Mouse (Mus musculus) kidney, adult 2 months (tissue): Measurements from ENCODE around the gene Tmem192. TPM values are rescaled to one million over a fixed set of nuclear protein-coding genes. Genes with fewer than 3 reads are reported as not detected.
"Not testable (repeated sequence)": the region's sequence is repeated elsewhere in the genome, so short reads cannot be mapped to it uniquely, and the experiment has no call there.

Experiments used
- DNase-seq: peaks from one replicate; pipeline ENCODE4 v3.0.0; 2021
- H3K27ac ChIP-seq: fragments of 200-500 bp; 2 replicates; pipeline ENCODE4 v1.5.1; 2012; ENCODE audit warnings: low read depth, low read length, control low read depth, inconsistent platforms; ENCODE audit not compliant: insufficient read depth
- H3K27me3 ChIP-seq: fragments of 200-500 bp; replicated peaks from 2 replicates; pipeline ENCODE4 v1.6.1; 2012; ENCODE audit warnings: mild to moderate bottlenecking, moderate library complexity, low read length, inconsistent platforms; ENCODE audit not compliant: control insufficient read depth, insufficient read depth
- H3K36me3 ChIP-seq: fragments of 200-500 bp; 2 replicates; pipeline ENCODE4 v1.6.1; 2012; ENCODE audit warnings: mild to moderate bottlenecking, moderate library complexity, low read length, inconsistent platforms; ENCODE audit not compliant: control insufficient read depth, insufficient read depth
- H3K4me1 ChIP-seq: fragments of 200-500 bp; 2 replicates; pipeline ENCODE4 v1.6.1; 2011; ENCODE audit warnings: low read length; ENCODE audit not compliant: control insufficient read depth, insufficient read depth
- H3K4me3 ChIP-seq: fragments of 200-500 bp; 2 replicates; pipeline ENCODE4 v1.5.1; 2011; ENCODE audit warnings: mild to moderate bottlenecking, low read depth, low read length, control low read depth; ENCODE audit not compliant: insufficient read depth
- CTCF ChIP-seq: fragments of 200-500 bp; conservative IDR thresholded peaks from 2 replicates; pipeline ENCODE4 v1.5.1; 2011; ENCODE audit warnings: low read depth, mild to moderate bottlenecking, control low read depth, low read length, moderate library complexity, mixed read lengths; ENCODE audit not compliant: insufficient read depth, insufficient read length
- POLR2A ChIP-seq: fragments of 200-500 bp; IDR thresholded peaks from one replicate; pipeline ENCODE4 v1.6.1; 2011; ENCODE audit warnings: low read depth, low read length, control low read depth
- WGBS: fragments of 180-500 bp; shearing (Covaris S2); methylation state at CpG from one replicate; pipeline ENCODE4 v1.1.7; 2018; 5-methylcytosine and 5-hydroxymethylcytosine counted together
- polyA plus RNA-seq: library from polyadenylated mRNA; depleted of rRNA; stranded (reverse); fragments of >200 nt; gene quantifications from 2 replicates; pipeline ENCODE4 v1.2.3, GENCODE M21; 2012; rRNA removed

Tmem192 gene
- polyA plus RNA-seq, 1 experiment: 82.6 TPM

GRCm38 (mm10) chr8:64962836-64963235 lies 15.9 kb downstream of the Tmem192 start:
- no peak overlapping the region for H3K4me3 ChIP-seq
- TF ChIP-seq CTCF (no peak), POLR2A (no peak)
- DNase-seq: no peak
- H3K27me3 ChIP-seq: no peaks in the 10 kb centered on the region
- H3K36me3 ChIP-seq: peaks cover 7% of the 10 kb centered on the region
- no peaks in the 10 kb centered on the region for H3K4me1 ChIP-seq
- no peak overlapping the region for H3K27ac ChIP-seq

DNA sequence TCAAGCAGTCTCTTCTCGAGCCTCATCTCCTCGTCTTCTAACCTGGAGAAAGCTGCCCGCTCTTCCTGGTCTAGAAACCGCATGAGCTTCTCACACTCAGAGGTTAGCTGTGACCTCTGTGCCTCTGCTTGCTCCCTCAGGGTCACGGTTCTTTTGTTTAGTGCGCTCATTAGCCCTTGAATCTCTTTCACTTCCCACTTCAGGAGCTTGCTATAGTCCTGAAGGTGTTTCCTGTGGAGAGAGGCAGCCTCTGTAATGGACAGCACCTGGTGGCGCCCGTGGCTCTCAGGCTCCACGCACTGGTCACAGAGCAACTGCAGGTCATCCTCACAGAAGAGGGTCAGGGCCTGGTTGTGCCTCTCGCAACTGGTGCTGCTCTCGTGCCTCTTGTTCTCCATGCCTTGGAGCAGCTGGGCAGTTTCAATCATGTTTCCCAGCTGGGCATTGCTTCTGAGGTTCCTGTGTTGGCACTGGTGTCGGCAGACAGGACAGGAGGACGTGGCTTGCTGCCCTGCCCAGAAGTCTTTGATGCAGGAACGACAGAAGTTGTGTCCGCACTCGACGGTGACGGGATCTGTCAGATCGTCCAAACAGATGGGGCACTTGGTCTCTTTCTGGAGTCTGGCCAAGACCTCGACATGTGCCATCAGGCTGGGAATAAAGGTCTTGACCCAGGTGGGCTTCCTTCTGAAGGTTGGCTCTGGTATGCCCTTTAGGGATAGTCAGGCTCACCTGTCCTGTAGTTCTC lies 36.3 kb downstream of the Tmem192 start:
- 74% methylated on average over 20 of the region's 20 CpGs for whole genome bisulfite sequencing
- no peaks in the 10 kb centered on the region for H3K4me1 ChIP-seq
- DNase-seq: no peak
- H3K36me3 ChIP-seq: no peaks in the 10 kb centered on the region
- no peak overlapping the region for H3K27ac ChIP-seq
- TF ChIP-seq POLR2A: no peak
- no peak for TF ChIP-seq CTCF
- H3K27me3 ChIP-seq: no peaks in the 10 kb centered on the region
- no peak overlapping the region for H3K4me3 ChIP-seq

DNA sequence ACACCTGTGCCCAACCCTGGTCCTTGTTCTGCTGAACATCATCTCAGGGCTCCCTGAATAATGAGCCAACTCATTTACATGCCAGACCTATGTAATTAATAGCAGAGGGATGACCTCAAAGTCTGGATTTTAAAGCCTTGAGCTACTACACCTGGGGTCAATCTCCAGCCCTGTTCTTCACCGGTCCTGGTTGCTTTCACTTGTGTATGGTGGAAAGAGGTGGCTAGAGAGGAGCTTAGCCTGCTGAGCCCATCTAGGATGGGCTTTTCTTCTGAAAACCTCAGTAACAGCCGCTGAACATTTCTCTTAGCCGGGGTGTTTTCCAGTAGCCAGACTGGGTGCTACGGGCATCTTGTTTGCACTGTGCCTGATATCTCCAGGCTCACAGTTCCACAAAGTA lies 40.7 kb downstream of the Tmem192 start, which contains the start of gene Trim75:
Trim75 (minus strand) TSS at position 101 of the 400 bp plus-strand sequence.
- H3K36me3 ChIP-seq: no peaks in the 10 kb centered on the region
- no peak for TF ChIP-seq CTCF
- DNase-seq: no peak
- no peak within 1 kb of the TSS for H3K4me3 ChIP-seq
- no peak within 1 kb of the TSS for H3K27ac ChIP-seq
- H3K4me1 ChIP-seq: no peaks in the 10 kb centered on the region
- 86% methylated on average over 4 of the region's 4 CpGs for WGBS
- no peaks in the 10 kb centered on the region for H3K27me3 ChIP-seq

GRCm38 (mm10) chr8:64998806-64999365 lies 51.9 kb downstream of the Tmem192 start:
- no peaks in the 10 kb centered on the region for H3K27me3 ChIP-seq
- no peak overlapping the region for H3K27ac ChIP-seq
- 87% methylated on average over 4 of the region's 4 CpGs for WGBS
- H3K4me1 ChIP-seq: no peaks in the 10 kb centered on the region
- no peaks in the 10 kb centered on the region for H3K36me3 ChIP-seq
- TF ChIP-seq CTCF (no peak), POLR2A (no peak)
- no peak overlapping the region for H3K4me3 ChIP-seq
- DNase-seq: no peak

GRCm38 (mm10) chr8:65007616-65008015 lies 60.6 kb downstream of the Tmem192 start:
- H3K27me3 ChIP-seq, H3K4me3 ChIP-seq, H3K4me1 ChIP-seq, H3K27ac ChIP-seq, H3K36me3 ChIP-seq: not testable (repeated sequence)
- 52% methylated on average over 6 of the region's 6 CpGs for WGBS
- peak; percentile 71 for DNase-seq

- Histone ChIP-seq H3K4me3 (no peak within 1 kb of the TSS), H3K27ac (no peak within 1 kb of the TSS), H3K27me3 (no peaks in the 10 kb centered on the region), H3K36me3 (no peaks in the 10 kb centered on the region), H3K4me1 (no peaks in the 10 kb centered on the region)
- 82% methylated on average over 8 of the region's 8 CpGs for WGBS
- DNase-seq: no peak
- TF ChIP-seq POLR2A: no peak
- no peak for TF ChIP-seq CTCF
These were observed 71.4 kb downstream of the Tmem192 start, which contains the start of the genes Trim61 and Trim60 for GRCm38 (mm10) chr8:65018423-65018822. Gene Trim61, minus strand, starts transcription at chr8:65018523. Gene Trim60, minus strand, starts transcription at chr8:65018584.

Other genes with a start within 250 kb of the Tmem192 start
- gene Msmo1, start 213.4 kb upstream of the Tmem192 start, polyA plus RNA-seq: 15.8 and 15.9 TPM in 2 replicates
- 14.0 and 15.6 TPM in 2 replicates for gene Klhl2, start 97.2 kb upstream of the Tmem192 start, polyA plus RNA-seq
- 0.03 and 0.10 TPM in 2 replicates for gene Trim75, start 40.6 kb downstream of the Tmem192 start, polyA plus RNA-seq
- gene Trim61, start 71.3 kb downstream of the Tmem192 start, polyA plus RNA-seq: 0.37 and 0.69 TPM in 2 replicates
- 0.27 and 0.41 TPM in 2 replicates for gene Trim60, start 71.4 kb downstream of the Tmem192 start, polyA plus RNA-seq
- gene Apela, start 90.2 kb downstream of the Tmem192 start, polyA plus RNA-seq: 79.9 and 119 TPM in 2 replicates
- gene Gm10663, start 127.8 kb downstream of the Tmem192 start, polyA plus RNA-seq: not detected in 2 replicates
- 0.08 TPM in 1 of 2 replicates, not detected in the other for gene BC030870, start 182.4 kb downstream of the Tmem192 start, polyA plus RNA-seq